In genomic region chr6:145193446-145193845, GRCm38 (mm10) we compare ENCODE assay signal across 17 mouse cellular contexts. TPM values are rescaled to one million over a fixed set of nuclear protein-coding genes. Genes with fewer than 3 reads are reported as not detected.
DNase-seq lines count a peak whose midpoint lies in the region; ATAC-seq and TF ChIP-seq lines count a peak whose summit lies in the region.
"Had no signal": no experiment of that assay in that cellular context is flagged by ENCODE, and none has a peak within 500 bp of the region (broad histone marks: within the 10 kb centered on the region; RNA-seq: fewer than 3 reads in every experiment).

No protein-coding gene starts in this region.

- no peaks in the 10 kb centered on the region for H3K27me3 ChIP-seq in spleen, adult 2 months (ENCODE audit: control insufficient read depth, insufficient read depth, low read length)
- H3K27me3 ChIP-seq in small intestine, adult 2 months (ENCODE audit: control insufficient read depth, insufficient read depth, low read length) = no peaks in the 10 kb centered on the region
- H3K27me3 ChIP-seq: heart, embryonic 15.5 days; hindbrain, embryonic 15.5 days; kidney, embryonic 15.5 days; liver, embryonic 12.5 days; midbrain, embryonic 13.5 days had no signal

- H3K36me3 ChIP-seq in spleen, adult 2 months (ENCODE audit: control insufficient read depth, insufficient read depth, low read length) = no peaks in the 10 kb centered on the region
- no peaks in the 10 kb centered on the region for H3K36me3 ChIP-seq in small intestine, adult 2 months (ENCODE audit: control insufficient read depth, insufficient read depth, low read length)
- H3K36me3 ChIP-seq: embryonic facial prominence, embryonic 10.5 days; heart, embryonic 15.5 days; hindbrain, embryonic 15.5 days; kidney, embryonic 15.5 days; liver, embryonic 12.5 days; midbrain, embryonic 13.5 days had no signal

- DNase-seq in spleen, adult 2 months (ENCODE audit: low read depth in 1 of 2, low spot score in 2 of 2) = peak; percentile 24 to 35
- DNase-seq in spleen, adult 12 weeks (ENCODE audit: low spot score) = no peak
- DNase-seq in cerebellum, adult 18-20 months = no peak
- no peak for DNase-seq in adipocyte (ENCODE audit: low spot score)
- DNase-seq in cerebellum, postnatal 36 days = no peak
- no peak for DNase-seq in layer of hippocampus, adult 8-10 months (ENCODE audit: low spot score in 2 of 2)
- DNase-seq: cerebellum, adult 8-10 months; lung, postnatal 10 days; spleen, adult 18-20 months had no signal

- peak overlapping the region; percentile 12; the same call in 1 of the 2 replicates for H3K27ac ChIP-seq in spleen, adult 2 months (ENCODE audit: insufficient read depth, low read length)
- peak overlapping the region; percentile 34; the same call in 1 of the 2 replicates for H3K27ac ChIP-seq in small intestine, adult 2 months (ENCODE audit: insufficient read depth, low read depth, low read length)
- H3K27ac ChIP-seq: embryonic facial prominence, embryonic 10.5 days; heart, embryonic 15.5 days; hindbrain, embryonic 15.5 days; kidney, embryonic 15.5 days; liver, embryonic 12.5 days; midbrain, embryonic 13.5 days had no signal

- TF ChIP-seq POLR2A in spleen, adult 2 months (IDR thresholded peaks at IDR 0.05; ENCODE audit: low read depth, low read length) = no peak
- TF ChIP-seq POLR2A in small intestine, adult 2 months (IDR thresholded peaks at IDR 0.05; ENCODE audit: low read depth, low read length) = no peak

- no peak overlapping the region for H3K4me3 ChIP-seq in spleen, adult 2 months (ENCODE audit: extremely low read depth, insufficient read depth, insufficient read length)
- no peak overlapping the region for H3K4me3 ChIP-seq in small intestine, adult 2 months (ENCODE audit: low read depth, low read length)
- H3K4me3 ChIP-seq: embryonic facial prominence, embryonic 10.5 days; heart, embryonic 15.5 days; hindbrain, embryonic 15.5 days; kidney, embryonic 15.5 days; liver, embryonic 12.5 days; midbrain, embryonic 13.5 days had no signal

- TF ChIP-seq CTCF in spleen, adult 2 months (IDR thresholded peaks at IDR 0.05; ENCODE audit: extremely low read depth, insufficient read depth, insufficient read length, insufficient replicate concordance) = no peak
- TF ChIP-seq CTCF in small intestine, adult 2 months (IDR thresholded peaks at IDR 0.05; ENCODE audit: extremely low read depth, insufficient read length, insufficient replicate concordance, low read depth, low read length) = no peak

- no peaks in the 10 kb centered on the region; the same call in 1 of the 2 replicates for H3K4me1 ChIP-seq in spleen, adult 2 months (ENCODE audit: control insufficient read depth, insufficient read depth, insufficient read length)
- H3K4me1 ChIP-seq in small intestine, adult 2 months (ENCODE audit: control insufficient read depth, insufficient read depth, insufficient read length, low read length) = peaks cover 3% of the 10 kb centered on the region; the same call in 1 of the 2 replicates
- H3K4me1 ChIP-seq: embryonic facial prominence, embryonic 10.5 days; heart, embryonic 15.5 days; hindbrain, embryonic 15.5 days; kidney, embryonic 15.5 days; liver, embryonic 12.5 days; midbrain, embryonic 13.5 days had no signal

- ATAC-seq in common myeloid progenitor, adult 5-6 weeks (replicated peaks; ENCODE audit: low read depth, poor library complexity, severe bottlenecking) = peak; percentile 94
- ATAC-seq: liver, embryonic 12.5 days; midbrain, embryonic 13.5 days had no signal

- 24% methylated on average over 11 of the region's 11 CpGs for WGBS in spleen, adult 2 months
- WGBS in small intestine, adult 2 months = 19% methylated on average over 11 of the region's 11 CpGs

RNA-seq across cellular contexts. Expression of gene Casc1, which starts 17.4 kb away (rescaled TPM):
- polyA plus RNA-seq in spleen, adult 2 months (2012; rRNA removed) = 0.09 and 0.16 TPM in 2 replicates
- 1.1 and 2.3 TPM in 2 replicates for total RNA-seq in common myeloid progenitor, adult 5-6 weeks (2017)
- 0.05 and 0.15 TPM in 2 replicates for polyA plus RNA-seq in small intestine, adult 2 months (2012; rRNA removed)
- 1 to 10 TPM; 1.3 to 2.3 (median 2.0) TPM for total RNA-seq in layer of hippocampus, adult 8-10 months (2022)

RNA-seq across cellular contexts. Expression of gene Etfrf1, which starts 17.5 kb away (rescaled TPM):
- polyA plus RNA-seq in spleen, adult 2 months (2012; rRNA removed) = 1.5 and 2.3 TPM in 2 replicates
- total RNA-seq in common myeloid progenitor, adult 5-6 weeks (2017) = 22.3 and 22.7 TPM in 2 replicates
- 0.58 and 0.79 TPM in 2 replicates for polyA plus RNA-seq in small intestine, adult 2 months (2012; rRNA removed)
- total RNA-seq in layer of hippocampus, adult 8-10 months (2022) = 10 to 100 TPM; 22.7 to 25.6 (median 23.3) TPM

RNA-seq across cellular contexts. Expression of gene Kras, which starts 56.6 kb away (rescaled TPM):
- polyA plus RNA-seq in spleen, adult 2 months (2012; rRNA removed) = 11.1 and 14.1 TPM in 2 replicates
- total RNA-seq in common myeloid progenitor, adult 5-6 weeks (2017) = 33.4 and 39.1 TPM in 2 replicates
- polyA plus RNA-seq in small intestine, adult 2 months (2012; rRNA removed) = 8.6 and 26.3 TPM in 2 replicates
- total RNA-seq in layer of hippocampus, adult 8-10 months (2022) = 10 to 100 TPM; 66.0 to 82.4 (median 74.5) TPM

Comparison
In these comparisons a context has a peak if more than half of its experiments do, and no peak if none do; other contexts are left out.
1. DNase-seq: peak in spleen, adult 2 months (2 of 2); none in spleen, adult 12 weeks (single experiment), cerebellum, adult 18-20 months (0 of 2), adipocyte (single experiment), cerebellum, postnatal 36 days (0 of 2) and layer of hippocampus, adult 8-10 months (0 of 2).